Mouse (Mus musculus) heart, embryonic 15.5 days (tissue): Measurements from ENCODE around the gene Srgap2. TPM values are rescaled to one million over a fixed set of nuclear protein-coding genes. Genes with fewer than 3 reads are reported as not detected.

Experiments
- ATAC-seq: fragments of 200-750 bp; cut with Nextera tagmentation; replicated peaks from 2 replicates; pipeline ENCODE4 v1.8.0; 2017; ENCODE audit warnings: low read depth, moderate TSS enrichment; ENCODE audit not compliant: insufficient number of reproducible peaks, insufficient read depth, low FRiP score
- H3K27ac ChIP-seq: fragments of 300-500 bp; sonication (generic); 2 replicates; pipeline ENCODE4 v1.5.1; 2015; ENCODE audit warnings: mild to moderate bottlenecking, inconsistent platforms
- H3K27me3 ChIP-seq: fragments of 300-500 bp; sonication (generic); 2 replicates; pipeline ENCODE4 v1.6.1; 2015; ENCODE audit warnings: inconsistent platforms
- H3K36me3 ChIP-seq: fragments of 300-500 bp; sonication (generic); 2 replicates; pipeline ENCODE4 v1.6.1; 2015; ENCODE audit warnings: mild to moderate bottlenecking, inconsistent platforms
- H3K4me1 ChIP-seq: fragments of 300-500 bp; sonication (generic); replicated peaks from 2 replicates; pipeline ENCODE4 v1.6.1; 2015; ENCODE audit warnings: inconsistent platforms
- H3K4me2 ChIP-seq: fragments of 300-500 bp; sonication (generic); 2 replicates; pipeline ENCODE4 v1.6.1; 2015; ENCODE audit warnings: inconsistent platforms, mild to moderate bottlenecking, moderate library complexity
- H3K4me3 ChIP-seq: fragments of 300-500 bp; sonication (generic); 2 replicates; pipeline ENCODE4 v1.5.1; 2015; ENCODE audit warnings: mild to moderate bottlenecking, inconsistent platforms
- H3K9ac ChIP-seq: fragments of 300-500 bp; sonication (generic); 2 replicates; pipeline ENCODE4 v1.6.1; 2015; ENCODE audit warnings: mild to moderate bottlenecking, inconsistent platforms
- H3K9me3 ChIP-seq: fragments of 300-500 bp; sonication (generic); replicated peaks from 2 replicates; pipeline ENCODE4 v1.6.1; 2016; ENCODE audit warnings: inconsistent platforms
- WGBS: fragments of 180-500 bp; shearing (Covaris S2); methylation state at CpG from one replicate; pipeline ENCODE4 v1.1.7; 2015; ENCODE audit warnings: mixed read lengths; 5-methylcytosine and 5-hydroxymethylcytosine counted together
- polyA plus RNA-seq: library from polyadenylated mRNA; unstranded; fragments of >200 nt; fragmentation: Nextera tagmentation; extraction: Ambion mirVana; gene quantifications from 2 replicates; pipeline ENCODE4 v1.2.1, GENCODE M21; 2015

The Srgap2 gene
- polyA plus RNA-seq, 1 experiment from 2014 or later, result 10.0 TPM

DNA sequence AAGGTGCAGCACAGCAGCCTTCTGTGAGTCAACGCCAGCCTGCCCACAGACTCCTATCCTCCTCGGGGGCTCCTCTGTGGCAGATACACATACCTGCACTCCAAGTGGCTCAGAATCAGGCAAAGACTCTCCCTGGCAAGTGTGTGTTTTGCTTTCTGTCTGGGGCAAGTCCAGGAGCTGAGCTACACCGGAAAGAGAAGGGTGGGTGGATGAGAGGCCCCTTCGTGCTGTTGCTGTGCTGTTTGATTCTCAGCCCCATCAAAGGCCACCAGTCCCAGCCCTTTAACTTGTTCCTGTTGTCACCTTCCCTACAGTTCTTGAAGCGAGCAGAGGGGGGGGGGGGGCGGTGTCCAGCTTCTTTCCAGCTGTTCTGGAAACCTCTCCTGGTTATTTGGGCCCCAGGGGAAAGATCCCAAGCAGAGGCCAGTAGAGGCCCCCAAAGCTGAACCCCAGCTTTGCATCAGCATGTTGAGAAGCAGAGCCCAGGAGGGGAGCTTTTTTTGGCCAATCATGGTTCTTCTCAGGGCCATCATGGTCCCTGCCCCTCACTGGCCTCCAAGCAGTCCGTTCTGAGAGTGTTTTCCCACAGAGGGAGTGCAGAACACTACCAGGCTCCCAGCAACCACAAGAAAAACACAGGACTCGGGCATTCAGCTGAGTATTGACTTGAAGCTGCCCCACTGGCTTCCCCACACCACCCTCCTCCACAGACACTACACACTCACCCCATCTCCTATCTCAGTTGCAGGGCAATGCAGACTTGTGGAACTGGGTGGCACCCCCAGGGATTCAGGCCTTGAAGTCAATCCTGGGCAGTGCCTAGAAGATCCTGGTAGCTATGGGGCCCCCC, 248.3 kb downstream of the Srgap2 start:
- no peaks in the 10 kb centered on the region for H3K36me3 ChIP-seq
- H3K4me3 ChIP-seq, result peak overlapping the region; percentile 52
- WGBS, result 37% methylated on average over 8 of the region's 8 CpGs
- no peaks in the 10 kb centered on the region for H3K9me3 ChIP-seq
- H3K4me1 ChIP-seq, result peaks cover 26% of the 10 kb centered on the region
- ATAC-seq, result no peak
- peak overlapping the region; percentile 47 for H3K9ac ChIP-seq
- peak overlapping the region; percentile 66 for H3K4me2 ChIP-seq
- peak overlapping the region; percentile 65 for H3K27ac ChIP-seq
- H3K27me3 ChIP-seq, result no peaks in the 10 kb centered on the region

DNA sequence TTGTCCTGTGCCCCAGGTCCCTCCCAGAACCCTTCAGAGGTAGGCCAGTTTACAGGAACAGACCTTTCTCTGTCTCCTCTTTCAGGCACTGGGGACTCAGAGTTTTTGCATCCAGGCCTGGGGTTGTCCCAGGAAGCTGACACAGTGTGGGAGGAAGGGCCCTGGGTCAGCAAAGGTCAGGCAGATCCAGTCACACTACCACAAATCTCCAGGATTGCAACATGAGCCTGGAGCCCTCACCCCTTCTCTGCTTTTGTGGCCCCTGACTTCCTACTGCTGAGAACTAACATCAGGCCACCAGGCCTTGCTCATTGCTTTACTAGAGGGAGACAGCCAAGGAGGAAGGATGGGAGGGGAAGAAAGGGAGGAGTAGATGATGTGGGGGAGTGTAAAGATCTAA, 250.3 kb downstream of the Srgap2 start:
- H3K4me1 ChIP-seq, result peaks cover 22% of the 10 kb centered on the region

DNA sequence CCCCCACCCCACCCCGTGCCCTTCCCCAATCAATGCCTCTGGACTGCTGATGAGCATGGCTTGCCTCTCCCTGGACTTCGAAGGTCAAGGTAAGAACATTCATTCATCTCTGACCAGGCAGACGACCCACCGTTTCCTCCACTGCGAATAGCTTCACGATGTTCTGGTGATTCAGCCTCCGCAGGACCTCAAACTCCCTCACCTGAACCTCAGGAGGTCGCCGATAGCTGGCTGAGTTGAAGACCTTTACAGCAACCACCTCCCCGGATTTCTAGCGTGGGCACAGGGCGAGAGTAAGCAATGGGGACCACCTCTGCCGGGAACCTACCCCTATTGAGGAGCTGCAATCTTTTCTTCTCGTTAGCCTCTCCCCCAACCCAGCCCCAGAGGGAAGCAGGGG, 251.6 kb downstream of the Srgap2 start:
- no peak overlapping the region for H3K9ac ChIP-seq
- H3K4me1 ChIP-seq, result peaks cover 22% of the 10 kb centered on the region
- no peak overlapping the region for H3K27ac ChIP-seq
- H3K4me2 ChIP-seq, result no peak overlapping the region
- 64% methylated on average over 14 of the region's 14 CpGs for WGBS
- no peaks in the 10 kb centered on the region for H3K36me3 ChIP-seq
- 0 out of 2 replicates have a peak, but pooled peaks cover 4% of the 10 kb centered on the region for H3K27me3 ChIP-seq
- H3K4me3 ChIP-seq, result no peak overlapping the region
- no peaks in the 10 kb centered on the region for H3K9me3 ChIP-seq
- no peak for ATAC-seq

More for the DNA sequence above, 250.3 kb downstream of the Srgap2 start:
- 0 out of 2 replicates have a peak, but pooled peaks cover 4% of the 10 kb centered on the region for H3K27me3 ChIP-seq
- no peak overlapping the region for H3K4me3 ChIP-seq
- H3K9me3 ChIP-seq, result no peaks in the 10 kb centered on the region
- ATAC-seq, result no peak
- no peaks in the 10 kb centered on the region for H3K36me3 ChIP-seq
- no peak overlapping the region for H3K27ac ChIP-seq
- no peak overlapping the region for H3K9ac ChIP-seq
- H3K4me2 ChIP-seq, result no peak overlapping the region

DNA sequence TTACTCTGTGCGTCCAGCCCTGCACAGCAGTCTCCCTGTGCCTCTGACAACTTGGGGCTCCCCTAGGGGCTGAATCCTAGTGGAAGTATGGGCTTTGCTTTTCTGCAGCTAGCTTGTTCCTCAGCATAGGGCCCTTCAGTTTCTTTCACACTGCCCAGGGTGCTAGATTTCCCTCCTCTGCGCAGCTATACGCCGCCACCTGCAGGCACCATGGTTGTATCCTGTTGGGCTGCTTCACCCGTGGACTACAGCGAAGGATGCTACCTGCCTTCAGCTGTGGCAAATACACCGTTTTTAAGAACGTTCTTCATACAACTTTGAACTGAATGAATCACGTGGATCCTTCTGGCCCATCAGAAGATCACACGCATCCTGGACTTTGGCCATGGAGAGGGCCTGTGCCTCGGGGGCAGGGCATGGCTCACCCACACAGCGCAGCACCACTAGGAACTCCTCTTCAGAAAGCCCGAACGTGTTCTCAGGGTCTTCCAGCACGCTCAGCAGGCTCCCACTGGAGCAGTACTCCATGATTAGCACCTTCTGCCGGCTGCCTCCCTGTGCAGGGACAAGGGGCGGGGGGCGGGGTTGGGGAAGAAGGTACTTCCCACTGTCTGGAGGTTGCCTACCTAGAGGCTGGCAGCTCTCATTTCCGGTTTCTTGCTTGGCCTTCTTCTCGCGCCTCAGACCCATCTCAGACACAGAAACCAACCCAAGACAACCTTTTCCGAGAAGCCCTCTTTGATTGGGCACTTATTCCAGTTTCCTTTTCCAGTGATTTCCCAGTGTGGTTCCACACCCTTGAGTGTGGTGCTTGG, 252.2 kb downstream of the Srgap2 start:
- Histone ChIP-seq H3K4me2 (peak overlapping the region; percentile 48), H3K4me3 (0 out of 2 replicates have a peak overlapping the region, but pooled peaks have one; percentile 14), H3K4me1 (peaks cover 24% of the 10 kb centered on the region), H3K27ac (no peak overlapping the region), H3K27me3 (0 out of 2 replicates have a peak, but pooled peaks cover 4% of the 10 kb centered on the region), H3K9me3 (no peaks in the 10 kb centered on the region), H3K9ac (no peak overlapping the region), H3K36me3 (no peaks in the 10 kb centered on the region)
- ATAC-seq, result no peak
- 37% methylated on average over 22 of the region's 22 CpGs for WGBS

DNA sequence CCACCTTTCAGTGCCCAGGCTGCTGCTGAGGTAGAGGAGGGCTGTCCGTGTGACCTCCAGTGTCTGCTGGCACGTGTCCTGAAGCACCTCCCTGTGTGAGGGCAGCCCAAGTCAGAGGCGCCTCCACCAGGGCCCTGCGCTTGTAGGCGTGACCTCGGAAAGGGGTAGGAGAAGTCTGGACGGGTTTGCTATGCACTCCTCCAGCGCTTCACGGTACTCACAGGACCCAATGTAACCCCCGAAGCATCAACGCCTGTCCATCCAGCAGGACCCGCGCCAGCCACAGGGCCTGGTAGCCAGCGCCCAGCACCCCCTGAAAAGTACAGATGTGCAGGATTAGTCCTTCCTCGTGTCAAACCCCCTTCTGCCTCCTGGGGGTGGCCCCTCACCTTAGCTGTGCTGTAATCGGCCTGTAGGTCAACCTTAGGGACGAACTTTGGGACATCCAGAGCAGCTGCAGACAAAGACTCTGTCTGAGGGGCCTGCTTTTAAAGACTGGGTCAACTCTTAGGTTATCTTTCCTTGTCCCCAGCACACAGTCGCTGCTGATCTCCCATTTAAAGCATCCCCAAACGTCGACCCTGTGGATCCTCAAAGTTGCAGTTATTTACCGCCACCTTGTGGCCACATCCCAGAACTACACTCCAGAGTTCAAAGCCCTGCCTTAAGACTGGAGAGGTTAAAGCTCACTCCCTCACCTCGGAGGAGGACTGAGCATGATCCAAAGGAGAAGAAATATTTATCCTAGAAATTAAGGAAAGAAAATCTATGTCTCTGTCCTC, 257.2 kb downstream of the Srgap2 start:
- no peak for ATAC-seq
- no peak overlapping the region for H3K27ac ChIP-seq
- peaks cover 13% of the 10 kb centered on the region; the same call in 1 of the 2 replicates for H3K27me3 ChIP-seq
- H3K4me3 ChIP-seq, result no peak overlapping the region
- H3K9me3 ChIP-seq, result no peaks in the 10 kb centered on the region
- peaks cover 8% of the 10 kb centered on the region for H3K4me1 ChIP-seq
- WGBS, result 29% methylated on average over 22 of the region's 22 CpGs
- no peak overlapping the region for H3K4me2 ChIP-seq
- 0 out of 2 replicates have a peak, but pooled peaks cover 3% of the 10 kb centered on the region for H3K36me3 ChIP-seq
- H3K9ac ChIP-seq, result no peak overlapping the region

DNA sequence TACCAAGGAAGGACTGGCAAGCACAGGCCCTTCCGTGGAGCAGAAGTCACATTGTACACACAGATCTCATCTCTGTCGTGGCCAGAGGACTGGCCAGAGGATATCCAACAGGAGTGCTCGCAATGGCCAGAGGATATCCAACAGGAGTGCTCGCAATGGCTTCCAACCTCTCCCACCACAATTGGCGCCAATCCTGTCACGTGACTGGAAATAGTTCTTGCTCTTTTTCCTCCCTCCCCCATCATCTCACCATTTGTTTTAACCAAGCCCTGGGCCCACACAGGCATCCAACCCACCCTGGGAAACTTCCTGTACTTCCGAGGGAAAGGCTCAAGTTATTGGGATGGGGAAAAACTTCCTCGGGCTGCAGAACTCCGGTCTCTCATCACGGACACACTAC, 258.4 kb downstream of the Srgap2 start:
- Histone ChIP-seq H3K36me3 (0 out of 2 replicates have a peak, but pooled peaks cover 3% of the 10 kb centered on the region), H3K4me3 (no peak overlapping the region), H3K27ac (no peak overlapping the region), H3K4me2 (no peak overlapping the region), H3K27me3 (peaks cover 13% of the 10 kb centered on the region; the same call in 1 of the 2 replicates), H3K4me1 (0 out of 2 replicates have a peak, but pooled peaks cover 5% of the 10 kb centered on the region), H3K9me3 (no peaks in the 10 kb centered on the region), H3K9ac (no peak overlapping the region)
- WGBS, result 76% methylated on average over 10 of the region's 10 CpGs
- no peak for ATAC-seq

DNA sequence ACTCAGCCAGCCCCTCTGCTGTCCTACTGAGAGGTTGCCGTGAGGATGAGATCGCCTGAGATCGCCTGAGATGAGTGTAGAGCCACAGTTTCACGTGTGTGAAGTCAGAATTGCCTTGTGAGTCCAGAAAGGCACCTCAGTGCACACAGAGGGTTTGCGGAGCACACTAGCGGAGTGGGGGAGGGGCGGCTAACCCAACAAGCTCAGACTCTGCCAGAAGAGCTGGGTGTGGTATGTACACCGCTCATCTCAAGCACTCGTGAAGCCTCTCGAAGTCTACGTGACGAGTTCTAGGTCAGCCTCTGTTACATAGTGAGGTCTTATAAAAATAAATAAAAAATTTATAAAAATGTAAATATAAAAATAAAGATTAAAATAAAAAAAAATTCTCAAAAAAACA, 263.2 kb downstream of the Srgap2 start:
- Histone ChIP-seq H3K9ac (no peak overlapping the region), H3K4me1 (no peaks in the 10 kb centered on the region), H3K4me2 (no peak overlapping the region), H3K4me3 (no peak overlapping the region), H3K27ac (no peak overlapping the region), H3K36me3 (no peaks in the 10 kb centered on the region), H3K27me3 (0 out of 2 replicates have a peak, but pooled peaks cover 6% of the 10 kb centered on the region), H3K9me3 (no peaks in the 10 kb centered on the region)
- WGBS, result 67% methylated on average over 12 of the region's 12 CpGs
- no peak for ATAC-seq

DNA sequence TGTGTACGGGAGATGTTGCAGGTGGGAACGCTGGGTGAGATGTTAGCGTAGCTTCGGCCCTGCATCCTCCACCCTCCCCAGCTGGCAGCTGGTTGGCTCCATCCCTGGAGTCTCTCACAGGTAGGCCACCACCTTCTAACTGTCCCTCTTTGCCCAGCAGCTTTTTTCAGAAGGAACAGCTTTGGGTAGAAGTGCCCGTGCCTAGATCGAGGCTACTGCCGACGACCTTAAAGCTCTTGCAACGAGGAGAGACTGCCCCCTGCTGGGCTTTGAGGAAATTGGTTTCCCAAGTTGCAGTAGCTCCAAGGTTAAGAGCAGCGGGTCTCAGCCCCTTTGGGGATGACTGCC, 266.9 kb downstream of the Srgap2 start:
- H3K36me3 ChIP-seq, result no peaks in the 10 kb centered on the region
- no peak overlapping the region for H3K9ac ChIP-seq
- H3K27ac ChIP-seq, result no peak overlapping the region
- WGBS, result 30% methylated on average over 10 of the region's 10 CpGs
- no peak overlapping the region for H3K4me3 ChIP-seq
- no peaks in the 10 kb centered on the region for H3K4me1 ChIP-seq
- 0 out of 2 replicates have a peak, but pooled peaks cover 10% of the 10 kb centered on the region for H3K27me3 ChIP-seq
- H3K9me3 ChIP-seq, result no peaks in the 10 kb centered on the region
- ATAC-seq, result no peak
- H3K4me2 ChIP-seq, result no peak overlapping the region

DNA sequence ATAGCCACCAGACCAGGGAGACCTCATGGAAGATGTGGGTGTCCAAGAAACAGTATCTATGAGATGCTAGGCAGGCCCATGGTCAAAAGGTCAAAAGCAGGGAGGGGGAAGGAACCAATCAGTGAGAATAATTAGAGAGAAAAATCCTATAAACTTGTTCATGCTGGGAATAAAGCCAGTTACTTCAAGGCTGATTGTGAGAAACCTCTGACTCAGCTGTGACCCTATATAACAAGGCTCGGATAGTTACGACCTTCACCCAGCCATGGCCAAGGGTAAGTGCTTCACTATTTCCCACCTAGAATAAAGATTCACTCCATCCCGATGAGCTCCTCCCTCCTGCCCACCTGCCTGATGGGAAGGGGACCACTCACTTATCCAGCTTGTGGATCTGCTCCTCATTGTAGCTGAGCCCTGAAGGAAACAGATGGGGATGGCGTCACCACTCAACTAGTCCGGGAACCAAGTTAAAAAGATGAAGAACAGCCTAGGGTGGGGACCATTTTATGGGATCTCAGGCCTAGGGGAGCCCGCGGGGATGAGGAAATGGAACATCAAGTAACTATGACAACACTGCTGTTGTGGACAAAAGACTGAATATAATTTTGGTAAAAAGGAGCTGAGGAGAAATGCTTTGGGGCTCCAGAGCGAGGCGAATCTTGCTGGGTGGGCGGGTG, 267.4 kb downstream of the Srgap2 start:
- no peaks in the 10 kb centered on the region for H3K36me3 ChIP-seq
- no peaks in the 10 kb centered on the region for H3K9me3 ChIP-seq
- H3K9ac ChIP-seq, result no peak overlapping the region
- no peak for ATAC-seq
- no peak overlapping the region for H3K4me2 ChIP-seq
- no peak overlapping the region for H3K4me3 ChIP-seq
- no peak overlapping the region for H3K27ac ChIP-seq
- H3K27me3 ChIP-seq, result 0 out of 2 replicates have a peak, but pooled peaks cover 10% of the 10 kb centered on the region
- 63% methylated on average over 10 of the region's 10 CpGs for WGBS
- no peaks in the 10 kb centered on the region for H3K4me1 ChIP-seq

DNA sequence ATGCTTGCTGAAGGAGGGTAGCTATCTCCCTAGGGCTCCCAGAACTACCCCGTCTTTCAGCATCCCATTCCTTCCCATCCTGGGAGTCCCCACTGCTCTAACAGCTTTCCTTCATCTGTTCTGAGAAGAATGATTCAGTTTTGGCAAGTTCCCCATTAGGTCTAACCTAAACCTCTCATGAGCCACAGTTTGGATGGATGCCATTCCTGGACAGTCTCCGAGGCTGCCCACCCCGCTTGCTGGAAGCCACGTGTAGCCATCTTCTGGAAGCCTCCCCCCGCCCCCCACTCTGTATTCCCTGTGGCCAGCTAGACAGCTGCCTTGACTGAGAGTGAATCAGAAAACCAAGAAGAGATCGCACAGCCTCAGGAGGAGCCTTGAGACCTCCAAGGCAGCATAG, 269.9 kb downstream of the Srgap2 start:
- H3K9me3 ChIP-seq, result no peaks in the 10 kb centered on the region
- H3K27me3 ChIP-seq, result 0 out of 2 replicates have a peak, but pooled peaks cover 10% of the 10 kb centered on the region
- ATAC-seq, result no peak
- H3K4me3 ChIP-seq, result no peak overlapping the region
- H3K4me1 ChIP-seq, result no peaks in the 10 kb centered on the region
- no peak overlapping the region for H3K4me2 ChIP-seq
- WGBS, result 76% methylated on average over 6 of the region's 6 CpGs
- no peak overlapping the region for H3K9ac ChIP-seq
- H3K27ac ChIP-seq, result no peak overlapping the region
- H3K36me3 ChIP-seq, result no peaks in the 10 kb centered on the region
